Mouse (Mus musculus): ENCODE measurements around the gene Gm20696.

- no peak for TF ChIP-seq GATA1 (IDR thresholded peaks at IDR 0.05; ENCODE audit: borderline replicate concordance, low read length)
- TF ChIP-seq FLI1 (IDR thresholded peaks at IDR 0.05; ENCODE audit: low read length), result no peak
Observed at GRCm38 (mm10) chr6:99621167-99621566, 45.4 kb downstream of the Gm20696 start.
